Mouse (Mus musculus) limb, embryonic 12.5 days (tissue): ENCODE results near the gene Nell1. TPM values are rescaled to one million over a fixed set of nuclear protein-coding genes. Genes with fewer than 3 reads are reported as not detected.

Source experiments
- ATAC-seq: fragments of 200-750 bp; cut with Nextera tagmentation; 2 replicates; pipeline ENCODE4 v1.8.0; 2017; ENCODE audit warnings: low read depth, moderate TSS enrichment; ENCODE audit not compliant: insufficient number of reproducible peaks, insufficient read depth, low FRiP score, low TSS enrichment
- H3K27ac ChIP-seq: fragments of 300-500 bp; sonication (generic); 2 replicates; pipeline ENCODE4 v1.5.1; 2016; ENCODE audit warnings: mild to moderate bottlenecking, moderate library complexity
- H3K27me3 ChIP-seq: fragments of 300-500 bp; sonication (generic); 2 replicates; pipeline ENCODE4 v1.6.1; 2016; ENCODE audit warnings: mild to moderate bottlenecking, moderate library complexity
- H3K36me3 ChIP-seq: fragments of 300-500 bp; sonication (generic); 2 replicates; pipeline ENCODE4 v1.6.1; 2016; ENCODE audit warnings: mild to moderate bottlenecking, moderate library complexity
- H3K4me1 ChIP-seq: fragments of 300-500 bp; sonication (generic); replicated peaks from 2 replicates; pipeline ENCODE4 v1.6.1; 2016
- H3K4me2 ChIP-seq: fragments of 300-500 bp; sonication (generic); 2 replicates; pipeline ENCODE4 v1.6.1; 2016; ENCODE audit warnings: mild to moderate bottlenecking, moderate library complexity
- H3K4me3 ChIP-seq: fragments of 300-500 bp; sonication (generic); replicated peaks from 2 replicates; pipeline ENCODE4 v1.5.1; 2016; ENCODE audit warnings: mild to moderate bottlenecking
- H3K9ac ChIP-seq: fragments of 300-500 bp; sonication (generic); replicated peaks from 2 replicates; pipeline ENCODE4 v1.6.1; 2016; ENCODE audit warnings: mild to moderate bottlenecking, moderate library complexity
- H3K9me3 ChIP-seq: fragments of 300-500 bp; sonication (generic); 2 replicates; pipeline ENCODE4 v1.6.1; 2016; ENCODE audit warnings: mild to moderate bottlenecking, moderate library complexity
- WGBS: fragments of 180-500 bp; shearing (Covaris S2); methylation state at CpG from one replicate; pipeline ENCODE4 v1.1.7; 2016; 5-methylcytosine and 5-hydroxymethylcytosine counted together
- polyA plus RNA-seq: library from polyadenylated mRNA; unstranded; fragments of >200 nt; fragmentation: Nextera tagmentation; extraction: Ambion mirVana; gene quantifications from 2 replicates; pipeline ENCODE4 v1.2.1, GENCODE M21; 2016

Nell1 gene
- polyA plus RNA-seq, 1 experiment from 2014 or later = 2.6 TPM

DNA sequence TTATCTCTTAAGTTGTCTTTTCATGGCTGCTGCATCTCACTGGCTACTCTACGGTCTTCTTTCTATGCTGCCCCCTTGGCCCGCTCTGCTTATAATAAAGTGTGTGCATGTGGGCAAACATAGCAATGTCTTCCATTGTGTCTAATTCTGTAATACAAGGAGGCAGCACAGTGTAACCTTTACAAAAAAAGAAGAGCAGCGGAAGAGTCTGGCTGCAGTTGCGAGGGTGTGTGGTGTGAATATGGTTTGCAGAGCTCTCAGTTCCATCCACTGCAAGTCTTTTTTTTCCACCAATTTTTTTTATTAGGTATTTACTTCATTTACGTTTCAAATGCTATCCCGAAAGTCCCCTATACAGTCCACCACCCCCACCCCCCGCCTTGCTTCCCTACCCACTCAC, 219.3 kb downstream of the Nell1 start:
- H3K27me3 ChIP-seq = no peaks in the 10 kb centered on the region
- H3K9ac ChIP-seq = no peak overlapping the region
- no peak overlapping the region for H3K4me3 ChIP-seq
- ATAC-seq = no peak
- H3K4me2 ChIP-seq = no peak overlapping the region
- no peaks in the 10 kb centered on the region for H3K9me3 ChIP-seq
- H3K36me3 ChIP-seq = no peaks in the 10 kb centered on the region
- H3K4me1 ChIP-seq = no peaks in the 10 kb centered on the region
- 96% methylated on average over 7 of the region's 7 CpGs for WGBS
- no peak overlapping the region for H3K27ac ChIP-seq

DNA sequence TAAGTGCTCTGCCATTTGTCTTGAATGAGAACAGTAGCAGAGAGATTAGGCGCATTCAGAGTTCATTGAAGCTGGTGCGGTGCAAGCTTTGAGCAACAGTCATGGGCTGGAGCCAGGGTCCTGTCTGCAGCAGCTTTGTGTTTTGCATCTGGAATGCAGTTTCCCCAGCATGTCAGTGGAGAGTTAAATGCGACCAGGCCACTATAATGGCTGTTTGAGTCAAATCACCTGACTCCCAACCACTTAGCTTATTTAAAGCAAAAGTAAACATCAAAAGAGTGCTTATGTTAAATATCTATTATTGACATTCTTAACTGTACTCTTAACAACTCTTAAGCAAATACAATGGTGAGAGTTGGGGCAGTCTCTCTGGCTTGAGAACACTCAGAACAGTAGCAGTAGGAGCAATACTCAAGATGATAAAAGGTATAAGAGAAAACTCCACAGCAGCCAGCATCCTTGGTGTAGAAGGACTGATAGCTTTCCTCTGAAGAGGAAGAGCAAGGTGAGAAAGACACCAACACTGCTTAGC, 220.5 kb downstream of the Nell1 start:
- 61% methylated on average over 3 of the region's 3 CpGs for WGBS
- H3K27ac ChIP-seq = no peak overlapping the region

DNA sequence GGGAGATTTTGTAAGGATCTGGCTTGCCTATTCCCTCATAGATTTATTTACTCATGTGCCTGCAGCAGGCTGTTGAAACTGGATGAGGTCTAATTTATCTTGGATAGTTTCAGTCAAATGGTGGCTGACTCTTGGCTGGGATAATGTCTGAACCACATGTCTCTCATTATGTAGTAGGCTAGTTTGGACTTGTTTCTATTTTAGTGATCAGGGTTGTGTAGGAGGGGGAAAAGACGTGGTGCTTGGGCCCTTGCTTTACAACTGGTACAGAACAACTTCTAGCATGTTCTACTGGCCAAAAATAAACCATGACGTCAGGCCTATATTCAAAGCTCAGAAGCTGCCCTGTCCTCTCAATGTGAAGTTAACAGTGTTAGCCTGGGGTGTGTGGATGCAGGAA, 230.6 kb downstream of the Nell1 start:
- Histone ChIP-seq H3K9me3 (no peaks in the 10 kb centered on the region), H3K4me3 (no peak overlapping the region), H3K4me2 (no peak overlapping the region), H3K36me3 (no peaks in the 10 kb centered on the region), H3K4me1 (no peaks in the 10 kb centered on the region), H3K27ac (no peak overlapping the region), H3K27me3 (no peaks in the 10 kb centered on the region), H3K9ac (no peak overlapping the region)
- no peak for ATAC-seq
- WGBS = 34% methylated on average over 2 of the region's 2 CpGs

More for the DNA sequence above, 220.5 kb downstream of the Nell1 start:
- no peak overlapping the region for H3K9ac ChIP-seq
- H3K4me3 ChIP-seq = no peak overlapping the region
- no peak for ATAC-seq
- no peaks in the 10 kb centered on the region for H3K9me3 ChIP-seq
- no peaks in the 10 kb centered on the region for H3K4me1 ChIP-seq
- no peak overlapping the region for H3K4me2 ChIP-seq
- H3K36me3 ChIP-seq = no peaks in the 10 kb centered on the region
- H3K27me3 ChIP-seq = no peaks in the 10 kb centered on the region

DNA sequence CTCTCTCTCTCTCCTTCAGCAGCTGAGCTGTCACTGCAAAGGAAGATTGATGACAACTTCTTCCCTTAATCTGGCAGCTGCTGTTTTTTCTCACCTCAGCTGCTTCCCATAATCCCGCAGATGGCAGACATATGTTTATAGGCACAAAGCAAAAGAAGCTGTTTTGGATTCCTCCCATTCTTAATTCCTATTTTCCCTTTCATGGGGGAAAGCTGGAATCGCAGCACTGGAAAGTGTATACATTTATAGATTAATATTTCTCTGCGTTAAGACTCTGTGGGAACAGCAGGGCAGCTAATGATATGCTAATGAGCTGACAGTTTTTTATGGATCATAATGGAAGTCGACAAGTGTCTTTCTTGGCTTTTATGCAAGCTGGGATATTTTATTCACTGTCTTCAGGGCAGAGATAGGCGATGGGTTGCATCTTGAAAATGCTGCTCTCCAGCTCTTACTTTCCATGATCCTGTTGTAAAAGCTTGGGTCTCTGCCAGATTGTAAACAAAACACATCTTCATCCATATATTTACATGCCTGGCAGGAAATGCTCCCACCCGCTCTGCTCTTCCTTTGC, 236.1 kb downstream of the Nell1 start:
- Histone ChIP-seq H3K4me3 (no peak overlapping the region), H3K36me3 (no peaks in the 10 kb centered on the region), H3K9ac (no peak overlapping the region), H3K27ac (no peak overlapping the region), H3K4me1 (no peaks in the 10 kb centered on the region), H3K4me2 (no peak overlapping the region), H3K9me3 (0 out of 2 replicates have a peak, but pooled peaks cover 5% of the 10 kb centered on the region), H3K27me3 (no peaks in the 10 kb centered on the region)
- ATAC-seq = no peak
- 41% methylated on average over 6 of the region's 6 CpGs for WGBS

DNA sequence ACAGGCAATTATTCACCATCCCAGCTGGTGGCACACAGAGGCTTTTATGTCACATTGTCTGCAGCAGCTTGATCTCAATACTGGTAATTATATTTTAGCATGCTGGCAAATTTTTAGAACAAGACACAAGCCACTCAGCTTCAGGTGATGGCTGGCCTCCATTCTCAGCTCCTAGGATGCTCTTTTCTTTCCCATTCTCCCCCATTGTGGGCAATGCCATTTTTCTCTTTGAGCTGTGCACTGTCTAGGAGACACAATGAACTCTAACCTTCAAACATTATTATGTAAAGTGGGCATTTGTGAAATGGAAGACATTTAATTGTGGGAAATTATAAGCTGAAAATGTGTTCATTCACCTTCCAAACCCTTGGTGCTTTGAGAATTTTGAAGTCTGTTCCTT, 247.2 kb downstream of the Nell1 start:
- Histone ChIP-seq H3K9ac (no peak overlapping the region), H3K27ac (no peak overlapping the region), H3K36me3 (no peaks in the 10 kb centered on the region), H3K4me1 (no peaks in the 10 kb centered on the region), H3K27me3 (no peaks in the 10 kb centered on the region), H3K9me3 (no peaks in the 10 kb centered on the region), H3K4me2 (no peak overlapping the region), H3K4me3 (no peak overlapping the region)
- ATAC-seq = no peak

DNA sequence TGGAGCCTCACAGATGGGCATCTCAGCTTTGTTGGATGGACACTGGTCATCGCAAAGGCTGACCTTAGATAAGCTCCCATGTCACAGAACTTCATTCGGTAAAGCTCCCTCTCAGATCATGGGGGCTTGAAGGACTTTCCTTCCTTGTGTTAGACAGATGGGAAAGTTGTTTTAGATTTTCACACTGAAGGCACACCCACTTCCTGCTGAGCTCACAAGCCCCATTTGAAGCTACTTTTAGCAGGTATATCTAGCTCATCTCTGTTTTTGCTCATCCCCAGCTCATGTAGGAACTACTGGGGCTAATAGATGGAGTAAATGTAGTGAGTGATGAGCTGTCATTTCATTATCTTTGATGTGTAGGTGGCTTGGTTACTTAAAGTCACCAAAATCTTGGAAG, 252.0 kb downstream of the Nell1 start:
- H3K4me2 ChIP-seq = no peak overlapping the region
- WGBS = 79% methylated on average over 2 of the region's 2 CpGs
- H3K4me3 ChIP-seq = no peak overlapping the region
- no peaks in the 10 kb centered on the region for H3K9me3 ChIP-seq
- no peaks in the 10 kb centered on the region for H3K4me1 ChIP-seq
- no peak overlapping the region for H3K27ac ChIP-seq
- no peaks in the 10 kb centered on the region for H3K36me3 ChIP-seq
- no peak overlapping the region for H3K9ac ChIP-seq
- H3K27me3 ChIP-seq = no peaks in the 10 kb centered on the region
- no peak for ATAC-seq

DNA sequence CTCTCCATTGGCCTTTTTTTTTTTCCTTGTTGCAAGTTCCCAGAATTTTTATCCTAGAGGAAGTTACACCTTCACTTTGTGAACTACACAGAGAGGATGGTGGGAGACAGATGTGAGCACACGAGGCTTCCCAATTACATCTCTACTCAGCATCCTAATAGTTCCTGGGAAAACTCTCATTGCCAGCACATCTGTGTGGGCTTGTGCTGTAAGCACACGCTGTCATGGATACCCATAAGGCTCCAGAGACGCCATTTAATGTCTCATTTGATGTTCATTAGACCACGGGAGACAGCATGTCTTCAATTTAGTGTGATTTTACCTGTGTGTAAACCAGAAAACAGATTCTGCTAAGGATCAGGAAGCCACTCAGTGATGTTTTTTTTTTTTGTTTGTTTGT, 253.6 kb downstream of the Nell1 start:
- Histone ChIP-seq H3K27ac (no peak overlapping the region), H3K4me3 (no peak overlapping the region), H3K9me3 (no peaks in the 10 kb centered on the region), H3K27me3 (no peaks in the 10 kb centered on the region), H3K9ac (no peak overlapping the region), H3K4me2 (no peak overlapping the region), H3K36me3 (no peaks in the 10 kb centered on the region), H3K4me1 (no peaks in the 10 kb centered on the region)
- WGBS = 70% methylated on average over 4 of the region's 4 CpGs
- no peak for ATAC-seq

DNA sequence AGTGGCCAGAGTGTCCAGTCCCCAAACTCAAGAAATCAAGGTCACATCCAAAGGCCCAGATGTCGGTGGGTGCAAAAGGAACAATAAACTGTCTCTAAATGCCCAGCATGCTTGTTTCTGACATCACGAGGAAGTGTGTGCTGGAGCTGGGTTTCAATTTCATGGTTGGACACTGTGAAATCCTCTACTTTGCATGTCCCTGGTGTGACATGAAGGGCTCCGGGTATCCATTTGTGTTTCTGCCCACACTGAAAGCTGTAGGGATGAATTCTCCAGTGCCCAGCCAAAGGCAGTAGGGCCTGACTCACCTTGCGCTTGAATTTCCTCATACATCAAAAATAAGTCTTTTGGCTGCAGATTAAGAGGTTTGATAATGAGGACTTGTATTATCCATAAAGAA, 266.5 kb downstream of the Nell1 start:
- H3K9ac ChIP-seq = no peak overlapping the region
- no peak for ATAC-seq
- H3K9me3 ChIP-seq = no peaks in the 10 kb centered on the region
- no peak overlapping the region for H3K27ac ChIP-seq
- H3K27me3 ChIP-seq = no peaks in the 10 kb centered on the region
- H3K36me3 ChIP-seq = no peaks in the 10 kb centered on the region
- no peak overlapping the region for H3K4me2 ChIP-seq
- H3K4me1 ChIP-seq = no peaks in the 10 kb centered on the region
- 84% methylated on average over 4 of the region's 4 CpGs for WGBS
- no peak overlapping the region for H3K4me3 ChIP-seq

DNA sequence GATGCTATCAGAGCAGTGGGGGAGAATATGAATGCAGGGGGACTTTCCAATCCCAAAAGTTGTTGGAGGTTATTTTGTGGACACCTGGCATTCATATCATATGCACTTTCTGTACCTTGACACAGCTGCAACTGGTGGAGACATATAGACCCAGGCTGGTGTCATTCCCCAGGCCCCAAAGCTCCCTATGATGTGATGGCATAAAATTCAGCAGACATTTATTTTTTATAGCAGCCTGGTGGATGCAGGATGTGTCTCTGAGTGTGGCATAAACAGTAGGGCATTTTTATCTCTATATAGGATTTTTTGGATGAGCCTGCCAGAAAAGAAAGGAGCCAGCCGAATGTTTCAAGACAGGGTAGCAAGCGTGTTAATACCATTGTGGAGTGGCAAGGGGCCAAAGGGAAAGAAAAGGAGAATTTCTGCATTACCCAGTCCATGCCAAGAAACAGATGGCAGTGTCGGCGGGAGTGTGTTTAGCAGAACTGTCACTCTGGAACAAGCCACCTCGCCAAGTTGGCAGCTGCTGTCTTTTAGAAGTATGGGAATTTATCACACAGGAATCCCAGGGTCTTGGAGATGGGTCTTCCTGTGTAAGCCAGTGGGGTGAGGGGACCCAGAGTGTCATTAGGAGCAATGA, 267.1 kb downstream of the Nell1 start:
- Histone ChIP-seq H3K36me3 (no peaks in the 10 kb centered on the region), H3K27me3 (no peaks in the 10 kb centered on the region), H3K4me1 (no peaks in the 10 kb centered on the region), H3K27ac (no peak overlapping the region), H3K9me3 (no peaks in the 10 kb centered on the region), H3K4me2 (no peak overlapping the region), H3K4me3 (no peak overlapping the region), H3K9ac (no peak overlapping the region)
- no peak for ATAC-seq
- 81% methylated on average over 5 of the region's 5 CpGs for WGBS

DNA sequence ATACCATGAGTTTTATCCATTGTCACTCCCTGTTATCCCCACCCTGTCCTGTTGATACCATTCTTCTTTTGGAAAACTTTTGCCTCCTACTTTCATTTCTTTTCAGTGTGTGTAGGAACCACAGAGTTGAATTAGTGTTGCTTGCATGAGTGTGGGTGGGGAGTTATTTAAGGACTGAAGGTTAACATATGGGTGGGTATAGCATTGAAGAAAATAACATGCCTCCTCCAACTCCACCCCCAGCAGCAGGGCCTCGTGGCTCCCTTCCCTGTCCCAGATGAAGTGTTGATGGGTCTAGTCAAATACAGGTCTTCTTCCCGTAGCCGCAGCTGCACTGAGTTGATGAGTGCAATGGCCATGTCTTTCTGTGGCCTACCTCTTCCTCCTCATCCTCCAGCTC, 278.5 kb downstream of the Nell1 start:
- H3K9me3 ChIP-seq = no peaks in the 10 kb centered on the region
- 80% methylated on average over 3 of the region's 3 CpGs for WGBS

DNA sequence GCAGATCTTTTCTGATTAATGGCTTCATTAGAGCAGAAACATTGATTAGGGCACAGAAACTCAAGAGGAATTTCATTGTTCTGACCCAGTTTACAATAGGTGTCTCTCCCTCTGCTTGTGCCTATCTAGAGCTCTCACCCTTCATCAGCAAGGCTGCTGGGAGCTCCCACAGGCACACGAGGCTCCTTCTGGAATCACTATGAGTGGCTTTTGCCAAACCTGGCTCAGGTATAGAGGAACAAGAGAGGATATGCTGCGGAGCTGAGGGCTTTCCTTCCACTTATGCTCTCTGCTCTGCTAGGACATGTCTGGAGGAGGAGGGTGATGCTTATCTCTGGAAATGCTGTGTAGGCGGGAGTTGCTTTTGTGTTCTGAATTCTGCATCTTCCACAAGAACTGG, 285.4 kb downstream of the Nell1 start:
- Histone ChIP-seq H3K9me3 (no peaks in the 10 kb centered on the region), H3K4me1 (no peaks in the 10 kb centered on the region), H3K9ac (no peak overlapping the region), H3K4me2 (no peak overlapping the region), H3K36me3 (no peaks in the 10 kb centered on the region), H3K4me3 (no peak overlapping the region), H3K27me3 (no peaks in the 10 kb centered on the region), H3K27ac (no peak overlapping the region)
- ATAC-seq = no peak
- 87% methylated on average over 3 of the region's 3 CpGs for WGBS

More for the DNA sequence above, 278.5 kb downstream of the Nell1 start:
- no peaks in the 10 kb centered on the region for H3K4me1 ChIP-seq
- H3K27me3 ChIP-seq = no peaks in the 10 kb centered on the region
- H3K36me3 ChIP-seq = no peaks in the 10 kb centered on the region
- no peak overlapping the region for H3K4me2 ChIP-seq
- H3K9ac ChIP-seq = no peak overlapping the region
- no peak overlapping the region for H3K4me3 ChIP-seq
- no peak for ATAC-seq
- no peak overlapping the region for H3K27ac ChIP-seq

DNA sequence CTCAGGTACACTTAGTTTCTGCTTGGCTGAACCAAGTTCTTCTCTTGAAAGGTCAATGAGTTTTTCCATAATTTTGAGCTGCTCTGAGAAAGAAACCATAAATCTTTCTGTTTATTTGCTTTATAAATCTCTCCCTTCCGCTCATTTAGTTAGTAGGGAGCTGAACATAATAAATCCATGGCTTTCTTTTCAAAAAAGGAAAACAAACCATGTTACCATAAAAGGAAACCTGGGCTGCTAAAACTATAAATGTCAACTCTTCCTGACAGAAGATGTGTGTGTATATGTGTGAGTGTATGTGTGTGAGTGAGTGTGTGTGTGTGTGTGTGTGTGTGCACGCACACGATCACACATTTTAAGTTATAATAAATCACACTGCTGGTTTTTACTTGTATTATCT, 320.8 kb downstream of the Nell1 start:
- no peak for ATAC-seq
- H3K4me2 ChIP-seq = no peak overlapping the region
- 63% methylated on average over 3 of the region's 3 CpGs for WGBS
- H3K9ac ChIP-seq = no peak overlapping the region
- no peaks in the 10 kb centered on the region for H3K27me3 ChIP-seq
- H3K9me3 ChIP-seq = no peaks in the 10 kb centered on the region
- H3K4me1 ChIP-seq = no peaks in the 10 kb centered on the region
- no peak overlapping the region for H3K4me3 ChIP-seq
- H3K27ac ChIP-seq = no peak overlapping the region
- H3K36me3 ChIP-seq = no peaks in the 10 kb centered on the region
